Mouse (Mus musculus) hindbrain, embryonic 15.5 days (tissue): ENCODE measurements around the gene Pkn2. TPM values are rescaled to one million over a fixed set of nuclear protein-coding genes. Genes with fewer than 3 reads are reported as not detected.

Source experiments
- ATAC-seq: fragments of 200-750 bp; cut with Nextera tagmentation; 2 replicates; pipeline ENCODE4 v1.8.0; 2017; ENCODE audit warnings: low read depth, moderate number of reproducible peaks, moderate TSS enrichment; ENCODE audit not compliant: low FRiP score
- H3K27ac ChIP-seq: fragments of 300-500 bp; sonication (generic); replicated peaks from 2 replicates; pipeline ENCODE4 v1.5.1; 2015; ENCODE audit warnings: mild to moderate bottlenecking, inconsistent platforms
- H3K27me3 ChIP-seq: fragments of 300-500 bp; sonication (generic); 2 replicates; pipeline ENCODE4 v1.6.1; 2015; ENCODE audit warnings: control low read depth, inconsistent platforms
- H3K36me3 ChIP-seq: fragments of 300-500 bp; sonication (generic); 2 replicates; pipeline ENCODE4 v1.6.1; 2015; ENCODE audit warnings: control low read depth, inconsistent platforms
- H3K4me1 ChIP-seq: fragments of 300-500 bp; sonication (generic); replicated peaks from 2 replicates; pipeline ENCODE4 v1.6.1; 2015; ENCODE audit warnings: control low read depth, inconsistent platforms
- H3K4me2 ChIP-seq: fragments of 300-500 bp; sonication (generic); 2 replicates; pipeline ENCODE4 v1.6.1; 2015; ENCODE audit warnings: moderate library complexity, mild to moderate bottlenecking, inconsistent platforms
- H3K4me3 ChIP-seq: fragments of 300-500 bp; sonication (generic); 2 replicates; pipeline ENCODE4 v1.5.1; 2015; ENCODE audit warnings: mild to moderate bottlenecking, inconsistent platforms
- H3K9ac ChIP-seq: fragments of 300-500 bp; sonication (generic); 2 replicates; pipeline ENCODE4 v1.6.1; 2015; ENCODE audit warnings: inconsistent platforms
- H3K9me3 ChIP-seq: fragments of 300-500 bp; sonication (generic); 2 replicates; pipeline ENCODE4 v1.6.1; 2016; ENCODE audit warnings: control low read depth, inconsistent platforms
- WGBS: fragments of 180-500 bp; shearing (Covaris S2); methylation state at CpG from one replicate; pipeline ENCODE4 v1.1.7; 2015; 5-methylcytosine and 5-hydroxymethylcytosine counted together
- polyA plus RNA-seq: library from polyadenylated mRNA; unstranded; fragments of >200 nt; fragmentation: Nextera tagmentation; extraction: Ambion mirVana; gene quantifications from 2 replicates; pipeline ENCODE4 v1.2.1, GENCODE M21; 2015

The Pkn2 gene
- polyA plus RNA-seq, 1 experiment from 2014 or later: 20.4 TPM

- ATAC-seq: no peak
- H3K4me3 ChIP-seq: no peak overlapping the region
These were observed 2.8 kb upstream of the Pkn2 start for GRCm38 (mm10) chr3:142884594-142884993.

GRCm38 (mm10) chr3:142881589-142881871 is 274 bp downstream of the Pkn2 start:
- peak overlapping the region; percentile 92 for H3K27ac ChIP-seq
- ATAC-seq: no peak
- 0% methylated on average over 26 of the region's 40 CpGs for WGBS
- H3K9ac ChIP-seq: peak overlapping the region; percentile 93
- H3K4me3 ChIP-seq: peak overlapping the region; percentile 100
- H3K27me3 ChIP-seq: no peaks in the 10 kb centered on the region
- H3K4me1 ChIP-seq: peaks cover 9% of the 10 kb centered on the region
- no peaks in the 10 kb centered on the region for H3K9me3 ChIP-seq
- peak overlapping the region; percentile 71 for H3K4me2 ChIP-seq
- no peaks in the 10 kb centered on the region for H3K36me3 ChIP-seq

More at GRCm38 (mm10) chr3:142884594-142884993, 2.8 kb upstream of the Pkn2 start:
- Histone ChIP-seq H3K4me1 (peaks cover 9% of the 10 kb centered on the region), H3K9me3 (no peaks in the 10 kb centered on the region), H3K27me3 (no peaks in the 10 kb centered on the region), H3K4me2 (no peak overlapping the region), H3K27ac (no peak overlapping the region), H3K9ac (no peak overlapping the region), H3K36me3 (no peaks in the 10 kb centered on the region)

GRCm38 (mm10) chr3:142880790-142881588 is 815 bp downstream of the Pkn2 start:
- peak; percentile 36 for ATAC-seq
- Histone ChIP-seq H3K36me3 (no peaks in the 10 kb centered on the region), H3K4me1 (peaks cover 9% of the 10 kb centered on the region), H3K9me3 (no peaks in the 10 kb centered on the region), H3K4me3 (peak overlapping the region; percentile 100), H3K27me3 (no peaks in the 10 kb centered on the region), H3K9ac (peak overlapping the region; percentile 93), H3K4me2 (peak overlapping the region; percentile 71), H3K27ac (peak overlapping the region; percentile 92)
- under 1% methylated on average over 49 of the region's 72 CpGs for WGBS

GRCm38 (mm10) chr3:142863236-142863635 is 18.6 kb downstream of the Pkn2 start:
- H3K4me3 ChIP-seq: no peak overlapping the region
- 95% methylated on average over 2 of the region's 2 CpGs for WGBS
- no peak overlapping the region for H3K27ac ChIP-seq
- no peaks in the 10 kb centered on the region for H3K9me3 ChIP-seq
- no peaks in the 10 kb centered on the region for H3K36me3 ChIP-seq
- no peak overlapping the region for H3K9ac ChIP-seq
- no peak overlapping the region for H3K4me2 ChIP-seq
- H3K4me1 ChIP-seq: no peaks in the 10 kb centered on the region
- H3K27me3 ChIP-seq: no peaks in the 10 kb centered on the region
- ATAC-seq: no peak

GRCm38 (mm10) chr3:142856832-142857231 is 25.0 kb downstream of the Pkn2 start:
- Histone ChIP-seq H3K4me3 (no peak overlapping the region), H3K27me3 (no peaks in the 10 kb centered on the region), H3K36me3 (no peaks in the 10 kb centered on the region), H3K4me1 (no peaks in the 10 kb centered on the region), H3K27ac (no peak overlapping the region), H3K4me2 (no peak overlapping the region), H3K9ac (no peak overlapping the region), H3K9me3 (no peaks in the 10 kb centered on the region)
- WGBS: 77% methylated on average over 3 of the region's 3 CpGs
- no peak for ATAC-seq

- Histone ChIP-seq H3K9ac (no peak overlapping the region), H3K4me3 (no peak overlapping the region), H3K9me3 (no peaks in the 10 kb centered on the region), H3K36me3 (no peaks in the 10 kb centered on the region), H3K4me1 (no peaks in the 10 kb centered on the region), H3K27ac (no peak overlapping the region), H3K4me2 (no peak overlapping the region), H3K27me3 (no peaks in the 10 kb centered on the region)
- 76% methylated on average over 4 of the region's 4 CpGs for WGBS
- ATAC-seq: no peak
These were observed 25.8 kb downstream of the Pkn2 start for GRCm38 (mm10) chr3:142855961-142856472.

- 94% methylated on average over 3 of the region's 3 CpGs for WGBS
- Histone ChIP-seq H3K4me3 (no peak overlapping the region), H3K4me1 (no peaks in the 10 kb centered on the region), H3K9ac (no peak overlapping the region), H3K36me3 (no peaks in the 10 kb centered on the region), H3K9me3 (no peaks in the 10 kb centered on the region), H3K27me3 (no peaks in the 10 kb centered on the region), H3K4me2 (no peak overlapping the region), H3K27ac (no peak overlapping the region)
- no peak for ATAC-seq
These were observed 28.9 kb downstream of the Pkn2 start for GRCm38 (mm10) chr3:142852911-142853310.

- Histone ChIP-seq H3K27me3 (no peaks in the 10 kb centered on the region), H3K36me3 (no peaks in the 10 kb centered on the region), H3K4me3 (no peak overlapping the region), H3K27ac (no peak overlapping the region), H3K9ac (no peak overlapping the region), H3K9me3 (no peaks in the 10 kb centered on the region), H3K4me2 (no peak overlapping the region), H3K4me1 (no peaks in the 10 kb centered on the region)
- ATAC-seq: no peak
- WGBS: 87% methylated on average over 3 of the region's 3 CpGs
These were observed 30.2 kb downstream of the Pkn2 start for GRCm38 (mm10) chr3:142851631-142852030.

GRCm38 (mm10) chr3:142839961-142840360 is 41.8 kb downstream of the Pkn2 start:
- H3K4me3 ChIP-seq: no peak overlapping the region
- H3K27me3 ChIP-seq: no peaks in the 10 kb centered on the region
- no peak for ATAC-seq
- no peaks in the 10 kb centered on the region for H3K9me3 ChIP-seq
- no peaks in the 10 kb centered on the region for H3K4me1 ChIP-seq
- no peak overlapping the region for H3K27ac ChIP-seq
- 40% methylated on average over 4 of the region's 4 CpGs for WGBS
- no peaks in the 10 kb centered on the region for H3K36me3 ChIP-seq
- H3K4me2 ChIP-seq: no peak overlapping the region
- H3K9ac ChIP-seq: no peak overlapping the region

- H3K27ac ChIP-seq: no peak overlapping the region
- 89% methylated on average over 4 of the region's 4 CpGs for WGBS
These were observed 47.0 kb downstream of the Pkn2 start for GRCm38 (mm10) chr3:142834761-142835160.

GRCm38 (mm10) chr3:142834024-142834423 is 47.8 kb downstream of the Pkn2 start:
- 95% methylated on average over 4 of the region's 4 CpGs for WGBS
- no peak for ATAC-seq
- H3K4me3 ChIP-seq: no peak overlapping the region
- H3K4me1 ChIP-seq: no peaks in the 10 kb centered on the region
- H3K27ac ChIP-seq: no peak overlapping the region
- H3K9me3 ChIP-seq: no peaks in the 10 kb centered on the region
- H3K9ac ChIP-seq: no peak overlapping the region
- peaks cover under 1% of the 10 kb centered on the region; the same call in 1 of the 2 replicates for H3K36me3 ChIP-seq
- H3K27me3 ChIP-seq: no peaks in the 10 kb centered on the region
- H3K4me2 ChIP-seq: no peak overlapping the region

More at GRCm38 (mm10) chr3:142834761-142835160, 47.0 kb downstream of the Pkn2 start:
- no peaks in the 10 kb centered on the region for H3K9me3 ChIP-seq
- no peak overlapping the region for H3K4me3 ChIP-seq
- ATAC-seq: no peak
- no peak overlapping the region for H3K4me2 ChIP-seq
- H3K9ac ChIP-seq: no peak overlapping the region
- H3K27me3 ChIP-seq: no peaks in the 10 kb centered on the region
- H3K4me1 ChIP-seq: no peaks in the 10 kb centered on the region
- no peaks in the 10 kb centered on the region for H3K36me3 ChIP-seq

- Histone ChIP-seq H3K36me3 (peaks cover 12% of the 10 kb centered on the region), H3K4me3 (no peak overlapping the region), H3K27ac (no peak overlapping the region), H3K27me3 (no peaks in the 10 kb centered on the region), H3K9me3 (no peaks in the 10 kb centered on the region), H3K9ac (no peak overlapping the region), H3K4me1 (no peaks in the 10 kb centered on the region), H3K4me2 (no peak overlapping the region)
- WGBS: 91% methylated on average over 3 of the region's 3 CpGs
- ATAC-seq: no peak
These were observed 48.9 kb downstream of the Pkn2 start for GRCm38 (mm10) chr3:142832910-142833309.
